Mouse (Mus musculus): Measurements from ENCODE around the gene Tox4.

Tox4 gene

DNA sequence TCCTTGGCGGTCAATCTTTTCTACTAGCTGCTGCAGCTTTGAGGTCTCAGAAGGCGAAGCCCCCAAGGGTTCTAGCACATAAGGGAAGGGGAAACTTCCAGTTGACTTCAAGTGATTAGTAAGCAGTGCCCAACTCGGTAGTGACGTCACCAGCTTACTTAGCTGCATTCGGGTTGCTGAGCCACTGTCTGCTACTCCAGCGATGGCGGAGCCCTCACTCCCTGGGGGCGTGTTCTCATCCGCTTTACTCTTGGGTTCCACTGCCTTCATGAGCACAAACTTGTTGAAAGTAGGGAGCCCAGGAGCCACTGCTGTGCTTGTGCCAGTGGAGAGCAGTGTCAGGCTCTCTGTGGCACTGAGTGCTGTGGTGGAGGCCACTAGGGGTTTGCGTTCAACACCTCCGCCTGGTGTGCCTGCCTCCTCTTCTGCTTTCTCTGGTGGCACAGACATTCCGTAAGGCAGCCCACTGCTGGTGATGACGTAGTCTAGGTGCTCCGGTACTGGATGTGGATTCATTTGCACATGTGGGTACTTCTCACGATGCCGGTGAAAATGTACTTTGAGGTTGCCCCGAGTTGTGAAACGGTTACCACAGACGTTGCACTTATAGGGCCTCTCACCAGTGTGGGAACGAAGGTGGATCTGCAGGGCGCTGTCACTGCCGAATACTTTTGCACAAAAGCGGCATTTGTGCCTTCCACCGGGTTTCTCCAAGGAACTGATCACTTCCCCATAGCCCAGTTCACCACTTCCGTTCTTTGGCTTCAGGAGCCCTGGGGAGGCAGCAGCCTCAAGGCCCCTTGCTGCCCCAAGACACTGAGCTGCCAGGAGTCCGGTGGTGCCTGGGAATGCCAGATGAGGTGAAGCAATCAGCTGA is 35.2 kb downstream of the Tox4 start:
- DNase-seq (ENCODE audit: low read depth, low spot score), result no peak

GRCm38 (mm10) chr14:52314808-52315150 is 35.8 kb downstream of the Tox4 start:
- no peak for DNase-seq (ENCODE audit: low read depth, low spot score)

GRCm38 (mm10) chr14:52315283-52315780 is 36.4 kb downstream of the Tox4 start:
- DNase-seq (ENCODE audit: low read depth, low spot score), result no peak

DNA sequence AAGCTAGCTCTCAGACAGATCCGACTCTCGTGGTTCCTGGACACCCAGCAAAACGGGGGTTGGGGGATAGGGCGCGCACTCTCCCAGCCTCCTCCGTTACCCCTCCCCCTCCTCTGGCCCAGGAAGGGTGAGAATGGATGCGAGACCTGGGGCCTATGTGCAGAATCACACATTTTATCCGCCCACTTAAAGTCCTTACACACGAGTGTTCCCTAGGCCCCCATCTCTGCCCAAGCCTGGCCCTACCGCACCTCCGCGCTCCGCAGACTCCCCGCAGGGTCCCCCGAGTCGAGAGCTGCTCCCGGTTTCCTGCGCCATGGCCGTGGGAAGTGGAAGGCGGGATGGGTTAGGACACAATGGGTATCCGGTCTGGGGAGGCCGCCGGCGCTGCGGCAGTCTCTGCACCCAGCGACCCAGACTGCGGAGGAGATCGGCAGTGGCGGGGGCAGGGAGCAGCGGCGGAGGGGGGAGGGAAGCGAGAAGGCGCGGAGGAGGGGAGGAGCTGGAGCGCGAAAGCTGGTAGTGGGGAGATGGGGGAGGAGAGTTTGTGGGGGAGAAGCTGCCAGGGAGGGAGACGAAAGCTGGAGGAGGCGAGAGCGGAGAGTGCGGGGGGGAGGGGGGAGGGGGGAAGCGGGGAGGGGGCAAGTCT is 37.0 kb downstream of the Tox4 start:
- no peak for DNase-seq (ENCODE audit: low read depth, low spot score)

DNA sequence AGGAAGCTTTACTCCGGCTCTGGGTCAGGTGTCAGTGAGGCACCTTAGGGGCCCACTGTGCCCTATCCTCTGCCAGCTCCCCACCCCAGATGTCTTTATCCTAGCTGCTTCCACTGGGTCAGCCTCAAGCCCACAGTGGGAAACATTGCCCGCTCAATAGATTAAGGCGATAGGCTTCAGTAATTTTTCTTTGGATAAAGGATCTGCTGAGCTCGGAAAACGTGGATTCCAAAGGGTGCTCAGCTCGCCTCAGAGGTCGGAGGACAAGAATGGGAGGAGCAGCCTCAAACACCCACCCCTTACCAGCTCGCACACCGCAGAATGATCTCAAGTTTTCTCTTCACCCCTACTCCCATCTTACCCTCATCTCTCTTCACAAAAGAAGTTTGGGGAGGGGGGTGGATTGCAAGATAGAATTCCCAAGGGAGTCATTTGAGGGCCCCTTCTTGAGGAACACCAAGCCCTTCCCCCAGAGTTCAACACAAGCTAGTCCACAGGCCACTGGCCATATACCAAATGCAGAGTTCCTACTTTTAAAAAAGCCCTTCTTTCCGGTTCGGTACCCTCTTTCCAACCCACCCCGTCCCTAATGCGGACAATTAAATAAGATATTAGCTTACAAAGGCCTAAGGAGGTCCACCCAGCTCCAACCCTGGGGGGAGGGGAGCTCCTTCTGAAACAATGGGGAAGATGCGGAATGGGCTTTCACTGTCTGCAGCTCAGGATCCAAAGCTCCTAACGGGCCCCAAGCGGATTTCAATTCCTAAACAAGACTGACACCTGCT is 37.7 kb downstream of the Tox4 start:
- no peak for DNase-seq (ENCODE audit: low read depth, low spot score)

DNA sequence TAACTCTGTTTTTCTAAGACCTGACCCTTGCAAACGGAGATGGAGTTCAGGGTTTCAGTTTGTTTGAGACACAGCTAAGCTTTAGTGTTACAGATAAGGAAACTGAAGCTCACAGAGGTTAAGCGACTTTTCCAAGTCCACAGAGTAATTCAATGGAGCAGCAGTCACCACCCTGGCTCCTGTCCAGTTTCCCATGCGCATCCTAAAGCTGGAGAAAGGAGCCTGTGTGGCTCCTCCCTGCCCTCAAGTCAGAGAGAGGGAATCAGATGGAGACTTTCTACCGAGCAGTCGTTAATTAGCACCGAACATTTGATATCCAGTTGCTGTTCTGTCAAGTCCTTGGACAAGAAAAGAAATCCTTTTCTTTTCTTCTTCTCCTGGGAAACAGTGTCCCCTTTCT is 40.4 kb downstream of the Tox4 start:
- no peak for DNase-seq (ENCODE audit: low read depth, low spot score)

- DNase-seq (ENCODE audit: low read depth, low spot score), result no peak
Measured at GRCm38 (mm10) chr14:52325890-52326289, 46.9 kb downstream of the Tox4 start.

GRCm38 (mm10) chr14:52327375-52327901 is 48.5 kb downstream of the Tox4 start:
- DNase-seq (ENCODE audit: low read depth, low spot score), result no peak

GRCm38 (mm10) chr14:52327910-52328812 is 49.2 kb downstream of the Tox4 start, which contains the start of gene Sall2:
Gene Sall2, minus strand, starts transcription at chr14:52328762.
- DNase-seq (ENCODE audit: low read depth, low spot score), result no peak

DNA sequence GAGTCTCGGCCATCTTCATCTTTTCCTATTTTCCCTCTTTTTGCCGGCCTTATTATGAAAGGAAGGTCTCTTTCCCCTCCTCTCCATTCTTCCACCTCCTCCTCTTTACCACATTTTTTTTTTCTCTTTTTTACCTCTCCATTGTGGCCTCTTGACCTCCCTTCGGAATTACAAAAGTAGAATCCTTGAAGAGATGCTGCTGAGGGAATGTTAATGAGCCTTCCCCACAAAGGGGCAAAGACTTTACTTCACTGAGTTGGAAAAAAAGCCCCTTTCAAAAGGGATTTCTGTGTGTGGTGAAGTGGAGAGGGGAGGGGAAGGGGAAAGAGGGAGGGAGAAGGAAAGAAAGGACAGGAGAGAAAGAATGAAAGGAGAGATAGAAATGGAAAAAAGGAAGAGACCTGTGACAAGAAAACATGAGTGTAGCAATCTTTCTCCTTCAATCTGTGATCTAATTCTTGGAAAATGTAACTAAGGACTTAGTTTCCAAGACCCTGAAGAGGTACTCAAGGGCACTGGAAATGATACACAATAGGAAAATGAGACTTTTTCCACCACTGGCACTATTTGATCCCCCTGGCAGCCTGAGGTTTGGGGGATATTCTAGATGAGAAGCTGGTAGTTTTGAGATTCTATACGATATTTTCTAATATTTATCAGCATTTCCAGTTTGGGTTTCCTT is 52.3 kb downstream of the Tox4 start:
- DNase-seq (ENCODE audit: low read depth, low spot score), result no peak

DNA sequence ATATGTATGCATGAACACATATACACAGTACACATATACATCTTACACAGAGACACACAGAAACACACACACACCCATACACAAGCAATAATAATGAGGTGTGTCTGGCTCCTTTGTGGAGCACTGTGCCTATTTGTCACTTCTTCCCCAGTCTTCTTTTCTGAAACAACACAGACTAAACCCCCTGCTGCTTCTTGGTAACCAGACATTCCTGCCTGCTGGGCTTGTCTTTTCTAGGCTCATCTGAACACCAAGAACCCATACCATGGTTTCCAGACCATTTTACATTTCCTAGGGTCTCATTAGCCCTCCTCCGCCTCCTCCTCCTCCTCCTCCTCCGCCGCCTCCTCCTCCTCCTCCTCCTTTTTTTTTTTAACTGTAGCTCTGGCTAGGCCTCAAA is 53.2 kb downstream of the Tox4 start:
- no peak for DNase-seq (ENCODE audit: low read depth, low spot score)

- no peak for DNase-seq (ENCODE audit: low read depth, low spot score)
Measured at GRCm38 (mm10) chr14:52338751-52339511, 60.0 kb downstream of the Tox4 start.

- no peak for DNase-seq (ENCODE audit: low read depth, low spot score)
Measured at GRCm38 (mm10) chr14:52339512-52339852, 60.5 kb downstream of the Tox4 start.
